Mouse (Mus musculus): ENCODE results near the gene Mecp2. TPM values are rescaled to one million over a fixed set of nuclear protein-coding genes. Genes with fewer than 3 reads are reported as not detected.
"Not testable (repeated sequence)": the region's sequence is repeated elsewhere in the genome, so short reads cannot be mapped to it uniquely, and the experiment has no call there.

Mecp2 gene
- polyA plus RNA-seq (2015; fragmentation: Nextera tagmentation; extraction: Ambion mirVana), result 10.5 and 12.0 TPM in 2 replicates

DNA sequence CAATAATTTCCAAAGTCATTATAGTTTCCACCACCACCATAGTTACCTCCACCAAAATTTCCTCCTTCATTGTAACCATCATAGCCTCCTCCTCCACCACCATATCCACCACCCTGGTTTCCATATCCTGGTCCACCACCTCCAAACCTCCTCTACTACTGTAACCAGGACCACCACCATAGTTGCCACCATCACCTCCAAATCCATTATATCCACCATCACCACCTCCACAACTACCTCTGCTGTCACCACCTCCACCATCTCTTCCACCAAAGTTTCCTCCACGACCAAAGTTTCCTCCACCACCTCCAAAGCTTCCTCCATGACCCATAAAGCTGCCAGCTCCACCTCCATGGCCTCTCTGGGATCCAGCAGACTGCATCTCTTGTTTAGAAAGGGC is at the start of gene Mecp2:
TSS of gene Mecp2 (minus strand) at position 101 of the 400 bp plus-strand sequence.
- not testable (repeated sequence) for H3K27me3 ChIP-seq; H3K9me3 ChIP-seq (replicated peaks); ATAC-seq (replicated peaks; ENCODE audit: insufficient number of reproducible peaks, insufficient read depth, low FRiP score, low read depth); H3K9ac ChIP-seq; H3K4me1 ChIP-seq (replicated peaks); H3K27ac ChIP-seq; H3K4me2 ChIP-seq; H3K36me3 ChIP-seq; H3K4me3 ChIP-seq
- WGBS, result 36% methylated on average over 1 of the region's 1 CpGs

DNA sequence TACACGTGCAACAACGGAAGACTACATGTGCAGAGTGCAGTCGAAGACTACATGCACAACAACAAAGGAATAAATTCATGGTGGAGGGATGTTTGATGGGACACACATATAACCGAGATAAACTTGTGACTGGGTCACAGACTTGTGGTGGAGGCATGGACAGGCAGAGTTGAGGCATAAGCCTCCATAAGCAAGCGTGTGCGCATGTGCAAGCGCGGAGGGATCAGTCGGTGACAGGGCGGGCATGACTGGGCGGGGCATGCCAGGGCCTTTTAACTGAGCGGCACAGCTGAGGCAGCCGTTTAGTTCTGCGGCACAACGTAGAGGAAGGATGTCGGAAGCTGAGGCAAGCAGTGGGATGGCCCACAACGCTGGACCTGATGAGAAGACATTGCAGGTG is 41.8 kb upstream of the Mecp2 start, which contains the start of gene Tktl1:
TSS of gene Tktl1 (plus strand) at position 301 of the 400 bp plus-strand sequence.
- no peak within 1 kb of the TSS for H3K9ac ChIP-seq
- H3K4me1 ChIP-seq (replicated peaks), result no peaks in the 10 kb centered on the region
- no peak within 1 kb of the TSS for H3K27ac ChIP-seq
- no peak within 1 kb of the TSS for H3K4me3 ChIP-seq
- H3K27me3 ChIP-seq, result no peaks in the 10 kb centered on the region
- H3K4me2 ChIP-seq, result no peak within 1 kb of the TSS
- no peak for ATAC-seq (replicated peaks; ENCODE audit: insufficient number of reproducible peaks, insufficient read depth, low FRiP score, low read depth)
- no peaks in the 10 kb centered on the region for H3K36me3 ChIP-seq
- H3K9me3 ChIP-seq (replicated peaks), result no peaks in the 10 kb centered on the region
- WGBS, result 83% methylated on average over 17 of the region's 17 CpGs

DNA sequence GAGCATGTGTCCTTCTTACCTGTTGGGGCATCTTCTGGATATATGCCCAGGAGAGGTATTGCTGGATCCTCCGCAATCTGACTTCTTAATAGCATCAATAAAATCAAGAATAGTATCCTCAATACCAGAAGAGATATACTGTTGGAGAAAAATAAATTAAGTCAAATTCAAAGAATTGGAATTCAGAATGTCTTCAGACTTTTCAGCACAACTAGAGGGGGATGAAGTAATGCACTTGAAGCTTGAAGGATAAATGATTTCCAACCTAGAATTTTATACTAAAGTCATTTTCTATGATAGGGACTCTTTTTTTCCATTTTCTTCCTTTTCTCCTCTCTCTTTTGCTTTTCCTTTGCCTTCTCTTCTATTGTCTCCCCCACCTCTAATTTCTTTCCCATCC is 32.6 kb upstream of the Mecp2 start, which contains the start of gene Tex28:
TSS of gene Tex28 (minus strand) at position 101 of the 400 bp plus-strand sequence.
- Histone ChIP-seq H3K27ac (no peak within 1 kb of the TSS), H3K36me3 (no peaks in the 10 kb centered on the region), H3K9ac (no peak within 1 kb of the TSS), H3K27me3 (no peaks in the 10 kb centered on the region), H3K4me2 (no peak within 1 kb of the TSS), H3K4me1 (replicated peaks) (no peaks in the 10 kb centered on the region), H3K4me3 (no peak within 1 kb of the TSS), H3K9me3 (replicated peaks) (no peaks in the 10 kb centered on the region)
- 80% methylated on average over 1 of the region's 1 CpGs for WGBS
- ATAC-seq (replicated peaks; ENCODE audit: insufficient number of reproducible peaks, insufficient read depth, low FRiP score, low read depth), result no peak

DNA sequence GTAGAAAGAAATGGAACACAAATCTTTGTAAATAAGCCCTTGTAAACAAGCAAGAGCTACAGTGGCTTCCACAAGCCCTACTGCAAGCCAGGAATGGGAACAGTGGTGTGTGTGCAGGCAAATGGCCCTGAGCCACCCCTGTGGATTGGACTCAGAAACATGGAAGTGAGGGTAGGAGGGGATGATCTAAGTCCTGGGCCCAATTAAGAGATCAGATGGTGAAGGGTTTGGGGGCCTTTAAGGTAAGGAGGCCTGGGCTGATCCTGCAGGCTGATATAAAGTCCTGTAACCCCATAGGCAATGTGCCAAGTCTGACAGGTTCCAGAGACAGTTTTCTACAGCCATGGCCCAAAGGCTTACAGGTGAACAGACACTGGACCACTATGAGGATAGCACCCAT is 8.0 kb downstream of the Mecp2 start, which contains the start of gene Opn1mw:
TSS of gene Opn1mw (plus strand) at position 301 of the 400 bp plus-strand sequence.
- Histone ChIP-seq H3K9ac (no peak within 1 kb of the TSS), H3K27ac (no peak within 1 kb of the TSS), H3K4me2 (no peak within 1 kb of the TSS), H3K4me3 (no peak within 1 kb of the TSS), H3K9me3 (replicated peaks) (no peaks in the 10 kb centered on the region), H3K27me3 (no peaks in the 10 kb centered on the region), H3K4me1 (replicated peaks) (no peaks in the 10 kb centered on the region), H3K36me3 (no peaks in the 10 kb centered on the region)
- no peak for ATAC-seq (replicated peaks; ENCODE audit: insufficient number of reproducible peaks, insufficient read depth, low FRiP score, low read depth)

DNA sequence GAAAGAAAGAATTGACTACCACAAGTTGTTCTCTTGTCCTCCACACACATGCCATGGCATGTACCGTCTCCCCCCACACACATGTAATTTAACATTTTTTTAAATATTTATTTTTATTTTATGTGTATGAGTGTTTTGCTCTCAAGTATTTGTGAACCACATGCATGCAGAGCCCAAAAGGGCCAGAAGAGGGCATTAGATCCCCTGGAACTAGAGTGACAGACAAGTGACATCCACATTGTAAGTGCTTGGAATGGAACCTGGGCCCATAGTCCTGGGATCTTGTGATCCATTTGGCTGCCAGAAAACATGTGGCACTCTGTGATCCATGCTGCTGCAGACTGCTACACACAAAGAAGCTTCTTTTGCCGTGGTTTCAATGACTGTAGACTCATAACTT is 10.2 kb downstream of the Mecp2 start:
- WGBS, result 45% methylated on average over 2 of the region's 2 CpGs

DNA sequence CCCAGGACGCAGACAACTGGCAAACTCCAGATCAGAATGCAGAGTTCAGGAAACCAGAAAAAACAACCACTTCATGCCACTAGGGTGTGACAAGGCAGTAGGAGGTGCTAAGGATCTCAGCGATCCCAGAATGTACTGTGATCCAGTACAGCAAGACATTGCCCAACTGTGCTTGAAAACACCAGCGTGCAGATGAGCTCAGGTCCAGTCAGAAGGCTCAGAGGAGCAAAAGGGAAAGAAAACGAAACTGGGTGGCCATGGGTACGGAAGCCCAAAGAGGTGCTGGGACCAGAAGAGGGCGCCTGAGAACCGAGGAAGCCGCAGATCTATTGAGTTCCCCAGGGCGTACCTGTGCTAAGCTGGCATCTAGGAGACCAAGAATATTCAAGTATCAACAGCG is 19.7 kb downstream of the Mecp2 start:
- peak overlapping the region; percentile 43 for H3K4me3 ChIP-seq
- no peaks in the 10 kb centered on the region for H3K27me3 ChIP-seq
- H3K4me2 ChIP-seq, result peak overlapping the region; percentile 53
- H3K4me1 ChIP-seq (replicated peaks), result no peaks in the 10 kb centered on the region
- 0 out of 2 replicates have a peak, but pooled peaks have one; percentile 43 for ATAC-seq (replicated peaks; ENCODE audit: insufficient number of reproducible peaks, insufficient read depth, low FRiP score, low read depth)
- no peak overlapping the region for H3K27ac ChIP-seq
- peak overlapping the region; percentile 28; the same call in 1 of the 2 replicates for H3K9ac ChIP-seq
- H3K36me3 ChIP-seq, result no peaks in the 10 kb centered on the region
- H3K9me3 ChIP-seq (replicated peaks), result no peaks in the 10 kb centered on the region
- 13% methylated on average over 10 of the region's 10 CpGs for WGBS

More for the DNA sequence above, 10.2 kb downstream of the Mecp2 start:
- Histone ChIP-seq H3K9me3 (replicated peaks) (no peaks in the 10 kb centered on the region), H3K9ac (no peak overlapping the region), H3K27ac (no peak overlapping the region), H3K4me1 (replicated peaks) (no peaks in the 10 kb centered on the region), H3K4me3 (no peak overlapping the region), H3K36me3 (no peaks in the 10 kb centered on the region), H3K4me2 (no peak overlapping the region), H3K27me3 (no peaks in the 10 kb centered on the region)
- ATAC-seq (replicated peaks; ENCODE audit: insufficient number of reproducible peaks, insufficient read depth, low FRiP score, low read depth), result no peak

DNA sequence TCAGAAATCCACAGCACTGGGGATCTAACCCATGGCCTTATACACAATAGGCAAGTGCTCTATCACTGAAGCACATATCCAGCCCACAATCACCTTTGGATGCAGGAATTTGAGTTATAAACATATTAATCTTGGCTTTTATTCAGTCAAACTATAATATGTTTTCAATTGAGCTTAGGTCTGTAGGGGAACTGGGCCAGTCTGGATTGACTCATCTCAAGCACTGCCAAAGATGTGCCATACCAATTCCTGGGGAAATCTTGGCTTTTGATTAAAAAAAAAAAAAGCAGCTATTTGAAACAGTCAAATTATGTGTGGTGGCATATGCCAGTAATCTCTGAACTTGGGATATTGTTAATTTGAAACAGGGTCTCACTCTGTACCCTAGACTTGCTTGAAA is 21.1 kb downstream of the Mecp2 start:
- H3K4me2 ChIP-seq, result no peak overlapping the region
- ATAC-seq (replicated peaks; ENCODE audit: insufficient number of reproducible peaks, insufficient read depth, low FRiP score, low read depth), result no peak
- no peaks in the 10 kb centered on the region for H3K27me3 ChIP-seq
- no peaks in the 10 kb centered on the region for H3K9me3 ChIP-seq (replicated peaks)
- no peak overlapping the region for H3K27ac ChIP-seq
- no peak overlapping the region for H3K9ac ChIP-seq
- no peak overlapping the region for H3K4me3 ChIP-seq
- no peaks in the 10 kb centered on the region for H3K36me3 ChIP-seq
- no peaks in the 10 kb centered on the region for H3K4me1 ChIP-seq (replicated peaks)

DNA sequence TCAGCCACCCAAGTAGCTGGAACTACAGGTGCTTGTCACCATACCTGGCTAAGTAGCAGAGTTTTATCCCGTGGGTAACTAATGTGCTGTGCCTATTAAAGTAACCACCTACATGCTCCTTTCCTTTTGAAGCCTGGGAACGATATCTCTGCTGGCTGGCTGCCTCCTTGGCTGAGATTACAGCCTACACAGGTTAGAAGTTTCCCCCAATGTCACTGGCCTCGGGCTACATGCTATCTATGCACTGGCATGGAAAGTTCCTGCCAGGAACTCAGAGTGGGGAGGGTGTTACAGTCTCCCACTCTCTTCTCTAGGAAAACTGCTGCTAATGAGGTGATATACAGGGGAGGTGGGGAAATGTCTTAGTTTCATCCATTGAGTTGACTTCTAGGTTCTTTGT is 26.4 kb downstream of the Mecp2 start:
- H3K9ac ChIP-seq, result no peak overlapping the region
- H3K27me3 ChIP-seq, result no peaks in the 10 kb centered on the region
- no peak overlapping the region for H3K4me3 ChIP-seq
- WGBS, result 28% methylated on average over 3 of the region's 3 CpGs
- H3K36me3 ChIP-seq, result no peaks in the 10 kb centered on the region
- H3K4me2 ChIP-seq, result no peak overlapping the region
- no peaks in the 10 kb centered on the region for H3K9me3 ChIP-seq (replicated peaks)
- H3K4me1 ChIP-seq (replicated peaks), result no peaks in the 10 kb centered on the region
- no peak for ATAC-seq (replicated peaks; ENCODE audit: insufficient number of reproducible peaks, insufficient read depth, low FRiP score, low read depth)
- H3K27ac ChIP-seq, result 0 out of 2 replicates have a peak overlapping the region, but pooled peaks have one; percentile 16

DNA sequence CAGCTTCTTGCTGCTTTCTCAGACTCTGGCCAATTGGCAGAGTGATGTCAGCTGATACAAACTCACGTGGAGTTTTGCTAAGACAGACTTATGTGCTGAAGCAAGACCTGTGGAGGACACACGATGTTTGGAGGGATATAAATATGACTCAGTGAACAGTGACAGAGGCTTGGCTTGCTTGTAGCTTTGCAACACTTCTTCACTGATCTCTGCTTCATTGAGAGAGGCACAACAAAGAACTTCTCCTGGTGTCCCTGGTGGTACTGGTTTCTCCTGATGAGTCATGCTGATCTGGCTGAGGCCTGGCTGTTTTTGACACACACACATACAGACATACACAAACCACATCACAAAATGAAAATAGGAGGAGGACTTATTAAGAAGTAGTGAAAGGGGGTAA is 29.2 kb downstream of the Mecp2 start:
- no peak overlapping the region for H3K4me3 ChIP-seq
- 43% methylated on average over 2 of the region's 2 CpGs for WGBS
- H3K4me1 ChIP-seq (replicated peaks), result no peaks in the 10 kb centered on the region
- no peaks in the 10 kb centered on the region for H3K9me3 ChIP-seq (replicated peaks)
- H3K27me3 ChIP-seq, result no peaks in the 10 kb centered on the region
- no peaks in the 10 kb centered on the region for H3K36me3 ChIP-seq
- ATAC-seq (replicated peaks; ENCODE audit: insufficient number of reproducible peaks, insufficient read depth, low FRiP score, low read depth), result no peak
- no peak overlapping the region for H3K4me2 ChIP-seq
- no peak overlapping the region for H3K9ac ChIP-seq
- no peak overlapping the region for H3K27ac ChIP-seq

DNA sequence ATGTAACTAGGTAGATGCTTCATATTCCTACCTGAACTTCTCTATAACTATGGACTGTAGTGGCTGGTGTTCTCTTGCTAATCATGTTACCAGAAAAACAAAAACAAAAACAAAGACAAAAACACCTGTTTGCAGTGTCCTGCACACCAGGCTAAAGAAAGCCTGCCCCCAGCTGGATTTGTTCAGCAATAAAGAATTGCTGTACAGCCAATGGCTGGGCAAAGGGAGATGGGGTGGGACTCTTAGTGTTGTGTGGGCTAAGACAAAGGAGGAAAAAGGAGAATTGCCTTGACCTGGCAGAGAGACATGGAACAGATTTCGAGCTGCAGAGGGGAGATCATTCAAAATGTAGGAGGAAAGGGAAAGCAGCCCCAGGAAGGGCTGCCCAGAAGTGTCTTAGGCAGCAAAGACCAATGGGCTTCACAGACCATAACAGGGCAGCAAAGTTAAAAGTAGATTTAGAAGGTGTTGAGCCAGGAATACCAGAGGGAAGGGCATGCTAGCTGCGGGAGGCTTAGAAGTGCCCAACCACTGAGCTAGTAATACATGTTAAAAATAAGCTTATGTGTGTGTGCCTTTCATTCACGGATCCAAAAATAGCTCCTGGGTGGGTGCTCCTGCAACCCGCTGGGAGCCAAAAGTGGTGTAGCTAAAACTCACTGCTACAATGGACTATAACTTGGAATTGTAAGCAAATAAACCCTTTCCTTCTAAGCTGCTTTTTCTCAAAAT is 31.5 kb downstream of the Mecp2 start:
- no peaks in the 10 kb centered on the region for H3K27me3 ChIP-seq
- no peaks in the 10 kb centered on the region for H3K4me1 ChIP-seq (replicated peaks)
- no peaks in the 10 kb centered on the region for H3K36me3 ChIP-seq
- H3K9me3 ChIP-seq (replicated peaks), result no peaks in the 10 kb centered on the region
- 42% methylated on average over 4 of the region's 4 CpGs for WGBS
- H3K4me3 ChIP-seq, result no peak overlapping the region
- ATAC-seq (replicated peaks; ENCODE audit: insufficient number of reproducible peaks, insufficient read depth, low FRiP score, low read depth), result no peak; the same call in 1 of the 2 replicates
- H3K9ac ChIP-seq, result no peak overlapping the region
- peak overlapping the region; percentile 13; the same call in 1 of the 2 replicates for H3K4me2 ChIP-seq
- peak overlapping the region; percentile 91 for H3K27ac ChIP-seq

DNA sequence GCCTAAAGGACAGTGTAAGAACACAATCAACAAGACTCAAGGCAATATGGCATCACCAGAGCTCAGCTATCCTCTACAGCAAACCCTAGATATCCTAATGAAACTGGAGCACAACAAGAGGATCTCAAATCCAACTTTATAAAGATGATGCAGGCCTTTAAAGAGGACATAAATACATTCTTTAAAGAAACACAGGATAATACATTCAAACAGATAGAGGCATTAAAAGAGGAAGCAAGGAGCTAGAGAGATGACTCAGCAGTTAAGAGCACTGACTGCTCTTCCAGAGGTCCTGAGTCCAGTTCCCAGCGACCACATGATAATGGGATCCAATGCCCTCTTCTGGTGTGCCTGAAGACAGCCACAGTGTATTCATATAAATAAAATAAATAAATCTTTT is 40.0 kb downstream of the Mecp2 start:
- no peak overlapping the region for H3K27ac ChIP-seq
- H3K4me3 ChIP-seq, result no peak overlapping the region
- H3K27me3 ChIP-seq, result peaks cover 3% of the 10 kb centered on the region; the same call in 1 of the 2 replicates
- no peak overlapping the region for H3K9ac ChIP-seq
- H3K4me2 ChIP-seq, result no peak overlapping the region
- no peaks in the 10 kb centered on the region for H3K9me3 ChIP-seq (replicated peaks)
- ATAC-seq (replicated peaks; ENCODE audit: insufficient number of reproducible peaks, insufficient read depth, low FRiP score, low read depth), result no peak
- H3K36me3 ChIP-seq, result no peaks in the 10 kb centered on the region
- 70% methylated on average over 1 of the region's 1 CpGs for WGBS
- no peaks in the 10 kb centered on the region for H3K4me1 ChIP-seq (replicated peaks)

DNA sequence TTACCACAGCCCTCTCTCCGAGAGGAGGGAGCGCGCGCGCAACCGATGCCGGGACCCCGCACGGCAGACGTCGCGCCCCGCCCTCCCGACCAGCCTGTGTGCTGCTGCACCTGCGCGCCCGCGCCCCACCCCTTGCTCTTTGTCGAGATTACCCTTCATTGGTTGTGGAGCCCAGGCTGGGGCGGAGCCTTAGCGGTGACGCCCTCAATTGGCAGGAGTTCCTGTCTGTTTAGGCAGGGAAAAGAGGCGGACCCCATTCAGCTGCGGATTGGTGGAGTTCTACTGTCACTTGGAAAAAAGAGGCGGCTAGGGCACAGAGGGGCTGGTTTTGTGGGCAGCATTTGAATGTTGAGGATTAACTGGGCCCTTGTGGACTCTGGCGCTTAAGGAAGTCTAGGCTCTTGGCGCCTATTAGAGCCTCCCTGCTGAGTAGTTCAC is 49.5 kb downstream of the Mecp2 start:
- Histone ChIP-seq H3K27me3 (no peaks in the 10 kb centered on the region), H3K36me3 (no peaks in the 10 kb centered on the region), H3K4me1 (replicated peaks) (peaks cover 12% of the 10 kb centered on the region; the same call in 1 of the 2 replicates), H3K4me2 (peak overlapping the region; percentile 54), H3K9me3 (replicated peaks) (no peaks in the 10 kb centered on the region), H3K9ac (peak overlapping the region; percentile 84), H3K27ac (peak overlapping the region; percentile 96), H3K4me3 (peak overlapping the region; percentile 68)
- ATAC-seq (replicated peaks; ENCODE audit: insufficient number of reproducible peaks, insufficient read depth, low FRiP score, low read depth), result peak; percentile 99
- WGBS, result 10% methylated on average over 21 of the region's 27 CpGs

Data from heart, embryonic 15.5 days (tissue).